Mouse (Mus musculus): ENCODE results near the gene Mt3. TPM values are rescaled to one million over a fixed set of nuclear protein-coding genes. Genes with fewer than 3 reads are reported as not detected.
"Not testable (repeated sequence)": the region's sequence is repeated elsewhere in the genome, so short reads cannot be mapped to it uniquely, and the experiment has no call there.

The Mt3 gene
- polyA plus RNA-seq, 1 experiment from 2014 or later, result 7.0 TPM

DNA sequence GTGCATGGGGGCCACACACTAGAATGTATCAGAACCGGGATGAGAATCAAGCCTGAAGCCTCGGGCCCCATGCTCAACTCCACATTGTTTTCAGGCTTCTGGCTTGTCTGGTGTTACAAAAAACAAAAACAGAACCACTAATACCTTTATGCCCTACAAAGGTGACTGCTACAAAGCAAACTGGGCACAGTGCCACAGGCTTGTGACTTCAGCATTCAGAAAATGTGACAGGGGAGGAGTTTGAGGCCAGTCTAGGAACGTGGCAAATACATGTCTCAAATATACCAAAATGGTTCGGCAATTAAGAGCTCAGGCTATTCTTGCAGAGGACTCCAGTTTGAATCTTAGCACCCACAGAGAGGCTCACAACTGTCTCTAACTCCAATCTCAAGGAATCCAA is 3.7 kb downstream of the Mt3 start:
- DNase-seq (ENCODE audit: low spot score) (no peak), ATAC-seq (replicated peaks; ENCODE audit: insufficient number of reproducible peaks, low FRiP score, low TSS enrichment, low read depth) (no peak)
- Histone ChIP-seq H3K4me3 (ENCODE audit: low read depth, low read length) (no peak overlapping the region), H3K27ac (replicated peaks; ENCODE audit: low read depth, low read length) (no peak overlapping the region), H3K4me2 (ENCODE audit: low read depth, low read length) (no peak overlapping the region), H3K9ac (replicated peaks; ENCODE audit: low read length) (no peak overlapping the region), H3K27me3 (ENCODE audit: control insufficient read depth, insufficient read depth, low read length) (peaks cover 11% of the 10 kb centered on the region), H3K4me1 (ENCODE audit: control insufficient read depth, insufficient read depth, low read length) (peaks cover 5% of the 10 kb centered on the region; the same call in 1 of the 2 replicates), H3K36me3 (replicated peaks; ENCODE audit: control insufficient read depth, insufficient read depth, low read depth, low read length) (no peaks in the 10 kb centered on the region), H3K9me3 (replicated peaks; ENCODE audit: control insufficient read depth, low read length) (no peaks in the 10 kb centered on the region)
- 72% methylated on average over 4 of the region's 4 CpGs for WGBS

DNA sequence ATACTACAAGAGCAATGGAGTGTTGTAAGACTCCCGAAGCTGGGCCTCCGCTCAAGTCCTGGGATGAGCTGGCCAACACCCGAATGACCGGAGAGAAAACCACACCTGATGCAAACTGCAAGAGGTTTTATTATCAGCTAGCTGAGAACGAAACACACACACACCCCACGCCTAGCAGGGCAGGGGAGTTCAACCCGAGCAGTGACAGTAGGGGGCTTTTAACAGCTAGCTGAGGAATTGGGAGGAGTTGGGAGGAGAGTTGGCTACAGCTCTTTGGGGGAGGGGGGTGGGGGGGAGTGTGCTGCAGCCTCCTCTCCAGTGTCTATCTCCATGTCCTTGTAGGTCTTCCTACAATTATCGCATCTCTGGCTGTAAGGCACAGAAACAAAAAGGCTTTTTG is 13.4 kb downstream of the Mt3 start:
- not testable (repeated sequence) for H3K4me2 ChIP-seq (ENCODE audit: low read depth, low read length); DNase-seq (ENCODE audit: low spot score); ATAC-seq (replicated peaks; ENCODE audit: insufficient number of reproducible peaks, low FRiP score, low TSS enrichment, low read depth); H3K36me3 ChIP-seq (replicated peaks; ENCODE audit: control insufficient read depth, insufficient read depth, low read depth, low read length); H3K27me3 ChIP-seq (ENCODE audit: control insufficient read depth, insufficient read depth, low read length); H3K4me1 ChIP-seq (ENCODE audit: control insufficient read depth, insufficient read depth, low read length); H3K9me3 ChIP-seq (replicated peaks; ENCODE audit: control insufficient read depth, low read length); H3K27ac ChIP-seq (replicated peaks; ENCODE audit: low read depth, low read length); H3K9ac ChIP-seq (replicated peaks; ENCODE audit: low read length); H3K4me3 ChIP-seq (ENCODE audit: low read depth, low read length)
- WGBS, result 72% methylated on average over 8 of the region's 8 CpGs

DNA sequence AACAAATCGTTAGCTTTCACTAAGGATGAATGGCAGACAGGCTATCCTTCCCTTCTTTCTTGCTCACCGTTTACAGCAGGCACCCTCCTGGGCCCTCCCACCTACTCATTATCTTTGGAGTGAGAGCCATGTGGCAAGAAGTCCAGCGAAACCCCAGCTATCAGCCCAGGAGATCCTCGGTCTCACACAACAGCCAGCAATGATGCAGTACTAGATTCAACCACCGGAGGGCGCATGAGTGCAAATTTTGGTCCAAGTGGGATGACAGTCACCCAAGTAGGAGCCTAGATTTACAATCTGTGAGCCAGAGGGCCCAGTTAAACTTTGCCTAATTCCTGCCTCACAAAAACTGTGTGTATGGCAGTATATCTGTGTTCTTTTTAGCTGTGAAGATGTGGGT is 14.8 kb downstream of the Mt3 start:
- H3K4me3 ChIP-seq (ENCODE audit: low read depth, low read length), result no peak overlapping the region
- no peak for ATAC-seq (replicated peaks; ENCODE audit: insufficient number of reproducible peaks, low FRiP score, low TSS enrichment, low read depth)
- peak; percentile 92 for DNase-seq (ENCODE audit: low spot score)
- H3K4me2 ChIP-seq (ENCODE audit: low read depth, low read length), result no peak overlapping the region
- H3K9ac ChIP-seq (replicated peaks; ENCODE audit: low read length), result no peak overlapping the region
- peaks cover 2% of the 10 kb centered on the region; the same call in 1 of the 2 replicates for H3K4me1 ChIP-seq (ENCODE audit: control insufficient read depth, insufficient read depth, low read length)
- no peaks in the 10 kb centered on the region for H3K9me3 ChIP-seq (replicated peaks; ENCODE audit: control insufficient read depth, low read length)
- no peak overlapping the region for H3K27ac ChIP-seq (replicated peaks; ENCODE audit: low read depth, low read length)
- H3K36me3 ChIP-seq (replicated peaks; ENCODE audit: control insufficient read depth, insufficient read depth, low read depth, low read length), result no peaks in the 10 kb centered on the region
- WGBS, result 5% methylated on average over 6 of the region's 6 CpGs
- peaks cover 13% of the 10 kb centered on the region for H3K27me3 ChIP-seq (ENCODE audit: control insufficient read depth, insufficient read depth, low read length)

GRCm38 (mm10) chr8:94169547-94169946 is 17.1 kb downstream of the Mt3 start:
- Histone ChIP-seq H3K27me3 (ENCODE audit: control insufficient read depth, insufficient read depth, low read length) (peaks cover 30% of the 10 kb centered on the region), H3K9me3 (replicated peaks; ENCODE audit: control insufficient read depth, low read length) (no peaks in the 10 kb centered on the region), H3K4me1 (ENCODE audit: control insufficient read depth, insufficient read depth, low read length) (peaks cover 6% of the 10 kb centered on the region), H3K4me3 (ENCODE audit: low read depth, low read length) (no peak overlapping the region), H3K4me2 (ENCODE audit: low read depth, low read length) (no peak overlapping the region), H3K9ac (replicated peaks; ENCODE audit: low read length) (no peak overlapping the region), H3K27ac (replicated peaks; ENCODE audit: low read depth, low read length) (no peak overlapping the region), H3K36me3 (replicated peaks; ENCODE audit: control insufficient read depth, insufficient read depth, low read depth, low read length) (no peaks in the 10 kb centered on the region)
- WGBS, result 88% methylated on average over 5 of the region's 5 CpGs
- DNase-seq (ENCODE audit: low spot score) (no peak), ATAC-seq (replicated peaks; ENCODE audit: insufficient number of reproducible peaks, low FRiP score, low TSS enrichment, low read depth) (no peak)

GRCm38 (mm10) chr8:94171321-94171755 is 18.9 kb downstream of the Mt3 start:
- Histone ChIP-seq H3K9me3 (replicated peaks; ENCODE audit: control insufficient read depth, low read length) (no peaks in the 10 kb centered on the region), H3K4me2 (ENCODE audit: low read depth, low read length) (no peak overlapping the region; the same call in 1 of the 2 replicates), H3K36me3 (replicated peaks; ENCODE audit: control insufficient read depth, insufficient read depth, low read depth, low read length) (no peaks in the 10 kb centered on the region), H3K27me3 (ENCODE audit: control insufficient read depth, insufficient read depth, low read length) (peaks cover 33% of the 10 kb centered on the region), H3K27ac (replicated peaks; ENCODE audit: low read depth, low read length) (no peak overlapping the region), H3K9ac (replicated peaks; ENCODE audit: low read length) (no peak overlapping the region), H3K4me3 (ENCODE audit: low read depth, low read length) (no peak overlapping the region), H3K4me1 (ENCODE audit: control insufficient read depth, insufficient read depth, low read length) (peaks cover 6% of the 10 kb centered on the region)
- WGBS, result 40% methylated on average over 10 of the region's 10 CpGs
- no peak for DNase-seq (ENCODE audit: low spot score)
- ATAC-seq (replicated peaks; ENCODE audit: insufficient number of reproducible peaks, low FRiP score, low TSS enrichment, low read depth), result no peak

DNA sequence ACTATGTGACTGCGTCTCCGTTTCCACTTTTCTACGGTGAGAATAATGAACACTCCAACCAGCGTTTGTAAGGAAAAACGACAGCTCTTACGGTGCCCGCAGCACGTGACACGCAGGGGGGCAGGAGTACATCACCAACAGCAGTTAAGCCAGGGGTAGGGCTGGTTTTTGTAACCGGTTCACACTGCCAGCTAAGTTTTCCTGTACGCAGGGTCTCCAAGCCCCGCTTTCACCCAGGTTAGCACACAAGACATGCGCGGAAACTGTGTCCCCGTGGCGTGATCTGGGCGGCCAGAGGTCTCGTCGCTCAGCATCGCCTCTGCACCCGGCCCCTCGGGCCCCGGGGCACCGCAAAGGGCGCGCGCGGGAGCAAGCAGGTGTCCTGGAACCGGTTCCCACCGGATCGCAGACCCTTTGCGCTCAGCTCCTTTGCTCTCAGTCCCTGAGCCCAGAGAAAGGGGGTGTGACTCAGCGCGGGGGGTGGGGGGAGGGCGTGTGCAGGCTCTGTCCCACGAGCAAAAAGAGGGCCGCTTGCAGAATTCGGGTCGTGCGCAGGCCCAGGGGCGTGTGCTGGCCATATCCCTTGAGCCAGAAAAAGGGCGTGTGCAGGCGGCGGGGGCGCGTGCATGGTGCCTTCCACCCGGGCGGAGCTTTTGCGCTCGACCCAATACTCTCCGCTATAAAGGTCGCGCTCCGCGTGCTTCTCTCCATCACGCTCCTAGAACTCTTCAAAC is 19.8 kb downstream of the Mt3 start, which contains the start of gene Mt2:
Mt2 (plus strand) TSS at position 590 of the 734 bp plus-strand sequence.
- Histone ChIP-seq H3K9ac (replicated peaks; ENCODE audit: low read length) (peak within 1 kb of the TSS; percentile 37; the same call in 1 of the 2 replicates), H3K27ac (replicated peaks; ENCODE audit: low read depth, low read length) (no peak within 1 kb of the TSS), H3K4me1 (ENCODE audit: control insufficient read depth, insufficient read depth, low read length) (peaks cover 6% of the 10 kb centered on the region), H3K4me3 (ENCODE audit: low read depth, low read length) (peak within 1 kb of the TSS; percentile 42), H3K4me2 (ENCODE audit: low read depth, low read length) (peak within 1 kb of the TSS; percentile 82), H3K36me3 (replicated peaks; ENCODE audit: control insufficient read depth, insufficient read depth, low read depth, low read length) (no peaks in the 10 kb centered on the region), H3K27me3 (ENCODE audit: control insufficient read depth, insufficient read depth, low read length) (peaks cover 35% of the 10 kb centered on the region), H3K9me3 (replicated peaks; ENCODE audit: control insufficient read depth, low read length) (no peaks in the 10 kb centered on the region)
- ATAC-seq (replicated peaks; ENCODE audit: insufficient number of reproducible peaks, low FRiP score, low TSS enrichment, low read depth) (0 out of 2 replicates have a peak, but pooled peaks have one; percentile 32), DNase-seq (ENCODE audit: low spot score) (peak; percentile 60)
- under 1% methylated on average over 56 of the region's 56 CpGs for WGBS

DNA sequence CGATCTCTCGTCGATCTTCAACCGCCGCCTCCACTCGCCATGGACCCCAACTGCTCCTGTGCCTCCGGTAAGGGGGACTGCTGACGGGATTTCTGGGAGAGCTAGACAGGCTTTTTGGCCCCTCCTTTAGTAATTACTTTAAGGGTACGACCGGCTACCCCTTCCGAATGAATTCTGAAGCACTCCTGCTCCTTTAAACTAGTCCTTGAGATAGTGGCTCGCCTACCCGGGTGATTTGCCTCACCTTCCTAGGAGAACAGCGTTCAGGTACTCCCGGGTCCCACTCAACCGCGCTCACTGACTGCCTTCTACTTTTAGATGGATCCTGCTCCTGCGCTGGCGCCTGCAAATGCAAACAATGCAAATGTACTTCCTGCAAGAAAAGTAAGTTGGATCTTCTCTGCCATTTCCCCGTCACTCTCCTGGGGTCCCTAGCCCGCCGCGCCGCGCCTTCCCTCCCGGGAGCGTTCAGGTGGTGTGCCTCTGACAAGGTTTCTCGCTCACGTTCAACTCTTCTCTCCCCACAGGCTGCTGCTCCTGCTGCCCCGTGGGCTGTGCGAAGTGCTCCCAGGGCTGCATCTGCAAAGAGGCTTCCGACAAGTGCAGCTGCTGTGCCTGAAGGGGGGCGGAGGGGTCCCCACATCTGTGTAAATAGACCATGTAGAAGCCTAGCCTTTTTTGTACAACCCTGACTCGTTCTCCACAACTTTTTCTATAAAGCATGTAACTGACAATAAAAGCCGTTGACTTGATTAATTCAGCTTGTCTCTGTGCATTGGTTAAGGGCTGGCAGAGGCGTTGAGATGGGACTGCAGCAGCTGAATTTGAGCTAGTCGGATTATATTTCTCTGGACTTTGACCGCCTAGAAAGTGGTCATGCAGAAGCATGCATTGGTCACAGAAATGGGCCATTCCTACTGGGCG is 20.7 kb downstream of the Mt3 start:
- 1% methylated on average over 39 of the region's 39 CpGs for WGBS
- DNase-seq (ENCODE audit: low spot score), result no peak
- Histone ChIP-seq H3K9me3 (replicated peaks; ENCODE audit: control insufficient read depth, low read length) (no peaks in the 10 kb centered on the region), H3K4me2 (ENCODE audit: low read depth, low read length) (peak overlapping the region; percentile 82), H3K27ac (replicated peaks; ENCODE audit: low read depth, low read length) (no peak overlapping the region), H3K36me3 (replicated peaks; ENCODE audit: control insufficient read depth, insufficient read depth, low read depth, low read length) (no peaks in the 10 kb centered on the region), H3K4me1 (ENCODE audit: control insufficient read depth, insufficient read depth, low read length) (peaks cover 6% of the 10 kb centered on the region), H3K27me3 (ENCODE audit: control insufficient read depth, insufficient read depth, low read length) (peaks cover 37% of the 10 kb centered on the region), H3K4me3 (ENCODE audit: low read depth, low read length) (peak overlapping the region; percentile 42), H3K9ac (replicated peaks; ENCODE audit: low read length) (peak overlapping the region; percentile 37; the same call in 1 of the 2 replicates)
- no peak for ATAC-seq (replicated peaks; ENCODE audit: insufficient number of reproducible peaks, low FRiP score, low TSS enrichment, low read depth)

All from embryonic facial prominence, embryonic 11.5 days (tissue).